Mouse (Mus musculus) c-Kit-positive CD71-positive TER-119-positive erythroid progenitor cells, embryonic 14.5 days (primary cell): ENCODE measurements at regions not wholly inside any gene's neighbourhood (a gene's known extent, or its start where the extent isn't known, plus 50 kb on each side); places are given as distances from the start of the nearest gene placed in this dataset.

ENCODE experiments used
- DNase-seq: peaks from one replicate; pipeline ENCODE4 v3.0.0-alpha.2; 2013; ENCODE audit warnings: low spot score

GRCm38 (mm10) chr9:92856410-92857083 is 314.5 kb downstream of the Plod2 start:
- no peak for DNase-seq

- DNase-seq: no peak
These were observed 323.8 kb downstream of the Plod2 start for GRCm38 (mm10) chr9:92865822-92866221.

GRCm38 (mm10) chr9:92878589-92878988 is 336.6 kb downstream of the Plod2 start:
- DNase-seq: peak; percentile 6

- no peak for DNase-seq
These were observed 337.8 kb downstream of the Plod2 start for GRCm38 (mm10) chr9:92879812-92880211.

GRCm38 (mm10) chr9:92882251-92882832 is 340.3 kb downstream of the Plod2 start:
- no peak for DNase-seq

GRCm38 (mm10) chr9:92890063-92890462 is 348.0 kb downstream of the Plod2 start:
- no peak for DNase-seq

GRCm38 (mm10) chr9:92899733-92900132 is 357.7 kb downstream of the Plod2 start:
- no peak for DNase-seq

- DNase-seq: no peak
These were observed 365.1 kb downstream of the Plod2 start for GRCm38 (mm10) chr9:92907102-92907501.

- no peak for DNase-seq
These were observed 377.4 kb downstream of the Plod2 start for GRCm38 (mm10) chr9:92919396-92919795.

GRCm38 (mm10) chr9:92930231-92930966 is 388.4 kb downstream of the Plod2 start:
- DNase-seq: no peak

GRCm38 (mm10) chr9:92937802-92938201 is 395.8 kb downstream of the Plod2 start:
- DNase-seq: no peak

GRCm38 (mm10) chr9:92950092-92950491 is 408.1 kb downstream of the Plod2 start:
- DNase-seq: no peak

GRCm38 (mm10) chr9:92963275-92963674 is 421.3 kb downstream of the Plod2 start:
- DNase-seq: no peak

GRCm38 (mm10) chr9:92991759-92992158 is 449.7 kb downstream of the Plod2 start:
- no peak for DNase-seq

- no peak for DNase-seq
These were observed 454.1 kb downstream of the Plod2 start for GRCm38 (mm10) chr9:92996156-92996555.

- DNase-seq: no peak
These were observed 463.3 kb downstream of the Plod2 start for GRCm38 (mm10) chr9:93005182-93005953.

GRCm38 (mm10) chr9:93008511-93009302 is 466.7 kb downstream of the Plod2 start:
- no peak for DNase-seq

GRCm38 (mm10) chr9:93044298-93044912 is 502.4 kb downstream of the Plod2 start:
- no peak for DNase-seq

- no peak for DNase-seq
These were observed 530.1 kb downstream of the Plod2 start for GRCm38 (mm10) chr9:93072140-93072539.

GRCm38 (mm10) chr9:93083114-93083513 is 541.1 kb downstream of the Plod2 start:
- no peak for DNase-seq

GRCm38 (mm10) chr9:93098008-93098581 is 556.1 kb downstream of the Plod2 start:
- DNase-seq: no peak
